Mouse (Mus musculus): ENCODE measurements around the gene Map7d1. TPM values are rescaled to one million over a fixed set of nuclear protein-coding genes. Genes with fewer than 3 reads are reported as not detected.

Map7d1 gene
- polyA plus RNA-seq, 1 experiment from 2014 or later, result 90.3 TPM

GRCm38 (mm10) chr4:126204661-126205230, 51.4 kb downstream of the Map7d1 start:
- Histone ChIP-seq H3K4me1 (replicated peaks) (peaks cover 32% of the 10 kb centered on the region), H3K27me3 (no peaks in the 10 kb centered on the region), H3K4me3 (no peak overlapping the region), H3K27ac (replicated peaks) (no peak overlapping the region), H3K9ac (no peak overlapping the region), H3K9me3 (no peaks in the 10 kb centered on the region), H3K4me2 (no peak overlapping the region), H3K36me3 (no peaks in the 10 kb centered on the region)
- WGBS, result 88% methylated on average over 12 of the region's 12 CpGs
- ATAC-seq (ENCODE audit: low read depth), result no peak

GRCm38 (mm10) chr4:126204016-126204415, 52.1 kb downstream of the Map7d1 start:
- Histone ChIP-seq H3K9ac (no peak overlapping the region), H3K4me1 (replicated peaks) (peaks cover 39% of the 10 kb centered on the region), H3K36me3 (no peaks in the 10 kb centered on the region), H3K27ac (replicated peaks) (0 out of 2 replicates have a peak overlapping the region, but pooled peaks have one; percentile 96), H3K4me2 (no peak overlapping the region), H3K27me3 (no peaks in the 10 kb centered on the region), H3K9me3 (no peaks in the 10 kb centered on the region), H3K4me3 (no peak overlapping the region)
- WGBS, result 81% methylated on average over 8 of the region's 8 CpGs
- no peak for ATAC-seq (ENCODE audit: low read depth)

GRCm38 (mm10) chr4:126203336-126203895, 52.7 kb downstream of the Map7d1 start:
- H3K4me1 ChIP-seq (replicated peaks), result peaks cover 45% of the 10 kb centered on the region
- no peak for ATAC-seq (ENCODE audit: low read depth)
- no peaks in the 10 kb centered on the region for H3K36me3 ChIP-seq
- 74% methylated on average over 10 of the region's 10 CpGs for WGBS
- peak overlapping the region; percentile 62 for H3K4me2 ChIP-seq
- peak overlapping the region; percentile 96 for H3K27ac ChIP-seq (replicated peaks)
- no peaks in the 10 kb centered on the region for H3K27me3 ChIP-seq
- peak overlapping the region; percentile 81 for H3K4me3 ChIP-seq
- no peaks in the 10 kb centered on the region for H3K9me3 ChIP-seq
- peak overlapping the region; percentile 75 for H3K9ac ChIP-seq

- under 1% methylated on average over 71 of the region's 75 CpGs for WGBS
- H3K4me1 ChIP-seq (replicated peaks), result peaks cover 52% of the 10 kb centered on the region
Measured at GRCm38 (mm10) chr4:126202303-126203181, 53.6 kb downstream of the Map7d1 start, which contains the start of gene Thrap3. TSS of gene Thrap3 (minus strand) at chr4:126202760.

GRCm38 (mm10) chr4:126201514-126202302, 54.4 kb downstream of the Map7d1 start:
- Histone ChIP-seq H3K4me3 (peak overlapping the region; percentile 81), H3K9me3 (no peaks in the 10 kb centered on the region), H3K36me3 (no peaks in the 10 kb centered on the region), H3K27ac (replicated peaks) (peak overlapping the region; percentile 96), H3K9ac (peak overlapping the region; percentile 83), H3K4me1 (replicated peaks) (peaks cover 53% of the 10 kb centered on the region), H3K27me3 (no peaks in the 10 kb centered on the region), H3K4me2 (peak overlapping the region; percentile 65)
- ATAC-seq (ENCODE audit: low read depth), result no peak
- WGBS, result 1% methylated on average over 28 of the region's 28 CpGs

More at GRCm38 (mm10) chr4:126202303-126203181, 53.6 kb downstream of the Map7d1 start, which contains the start of gene Thrap3:
- Histone ChIP-seq H3K27ac (replicated peaks) (peak within 1 kb of the TSS; percentile 96), H3K27me3 (no peaks in the 10 kb centered on the region), H3K4me2 (peak within 1 kb of the TSS; percentile 65), H3K9me3 (no peaks in the 10 kb centered on the region), H3K4me3 (peak within 1 kb of the TSS; percentile 81), H3K36me3 (no peaks in the 10 kb centered on the region), H3K9ac (peak within 1 kb of the TSS; percentile 83)
- peak; percentile 100 for ATAC-seq (ENCODE audit: low read depth)

- WGBS, result 75% methylated on average over 2 of the region's 2 CpGs
- peak overlapping the region; percentile 83 for H3K9ac ChIP-seq
- no peak for ATAC-seq (ENCODE audit: low read depth)
Measured at GRCm38 (mm10) chr4:126200656-126201055, 55.5 kb downstream of the Map7d1 start.

GRCm38 (mm10) chr4:126200036-126200435, 56.1 kb downstream of the Map7d1 start:
- 71% methylated on average over 1 of the region's 1 CpGs for WGBS

More at GRCm38 (mm10) chr4:126200656-126201055, 55.5 kb downstream of the Map7d1 start:
- Histone ChIP-seq H3K27me3 (no peaks in the 10 kb centered on the region), H3K9me3 (no peaks in the 10 kb centered on the region), H3K4me3 (peak overlapping the region; percentile 81), H3K27ac (replicated peaks) (no peak overlapping the region), H3K36me3 (no peaks in the 10 kb centered on the region), H3K4me1 (replicated peaks) (peaks cover 53% of the 10 kb centered on the region), H3K4me2 (peak overlapping the region; percentile 65)

GRCm38 (mm10) chr4:126199556-126199955, 56.6 kb downstream of the Map7d1 start:
- H3K4me1 ChIP-seq (replicated peaks), result peaks cover 53% of the 10 kb centered on the region
- no peaks in the 10 kb centered on the region for H3K36me3 ChIP-seq
- 88% methylated on average over 6 of the region's 6 CpGs for WGBS
- H3K9ac ChIP-seq, result no peak overlapping the region
- ATAC-seq (ENCODE audit: low read depth), result no peak
- H3K27ac ChIP-seq (replicated peaks), result no peak overlapping the region
- no peak overlapping the region for H3K4me3 ChIP-seq
- H3K27me3 ChIP-seq, result no peaks in the 10 kb centered on the region
- peak overlapping the region; percentile 65; the same call in 1 of the 2 replicates for H3K4me2 ChIP-seq
- H3K9me3 ChIP-seq, result no peaks in the 10 kb centered on the region

More at GRCm38 (mm10) chr4:126200036-126200435, 56.1 kb downstream of the Map7d1 start:
- H3K9me3 ChIP-seq, result no peaks in the 10 kb centered on the region
- peak overlapping the region; percentile 65 for H3K4me2 ChIP-seq
- peak overlapping the region; percentile 81 for H3K4me3 ChIP-seq
- H3K27ac ChIP-seq (replicated peaks), result no peak overlapping the region
- H3K36me3 ChIP-seq, result no peaks in the 10 kb centered on the region
- no peaks in the 10 kb centered on the region for H3K27me3 ChIP-seq
- H3K9ac ChIP-seq, result peak overlapping the region; percentile 83; the same call in 1 of the 2 replicates
- peaks cover 53% of the 10 kb centered on the region for H3K4me1 ChIP-seq (replicated peaks)
- ATAC-seq (ENCODE audit: low read depth), result no peak

- H3K4me1 ChIP-seq (replicated peaks), result peaks cover 41% of the 10 kb centered on the region
- H3K4me2 ChIP-seq, result no peak overlapping the region
- H3K4me3 ChIP-seq, result no peak overlapping the region
- WGBS, result 70% methylated on average over 3 of the region's 3 CpGs
- H3K36me3 ChIP-seq, result peaks cover 16% of the 10 kb centered on the region
- ATAC-seq (ENCODE audit: low read depth), result no peak
- H3K9ac ChIP-seq, result no peak overlapping the region
- H3K27ac ChIP-seq (replicated peaks), result no peak overlapping the region
- H3K27me3 ChIP-seq, result no peaks in the 10 kb centered on the region
- no peaks in the 10 kb centered on the region for H3K9me3 ChIP-seq
Measured at GRCm38 (mm10) chr4:126197485-126197884, 58.7 kb downstream of the Map7d1 start.

GRCm38 (mm10) chr4:126194916-126195315, 61.2 kb downstream of the Map7d1 start:
- ATAC-seq (ENCODE audit: low read depth), result no peak
- Histone ChIP-seq H3K36me3 (peaks cover 25% of the 10 kb centered on the region), H3K4me1 (replicated peaks) (peaks cover 23% of the 10 kb centered on the region), H3K9me3 (no peaks in the 10 kb centered on the region), H3K4me3 (no peak overlapping the region), H3K27me3 (no peaks in the 10 kb centered on the region), H3K4me2 (no peak overlapping the region), H3K9ac (no peak overlapping the region), H3K27ac (replicated peaks) (no peak overlapping the region)
- 98% methylated on average over 4 of the region's 4 CpGs for WGBS

GRCm38 (mm10) chr4:126194216-126194615, 61.9 kb downstream of the Map7d1 start:
- H3K4me3 ChIP-seq, result no peak overlapping the region
- no peak overlapping the region for H3K27ac ChIP-seq (replicated peaks)
- H3K4me2 ChIP-seq, result no peak overlapping the region
- peaks cover 16% of the 10 kb centered on the region for H3K4me1 ChIP-seq (replicated peaks)
- H3K9me3 ChIP-seq, result no peaks in the 10 kb centered on the region
- no peaks in the 10 kb centered on the region for H3K27me3 ChIP-seq
- no peak for ATAC-seq (ENCODE audit: low read depth)
- peaks cover 25% of the 10 kb centered on the region for H3K36me3 ChIP-seq
- H3K9ac ChIP-seq, result no peak overlapping the region

Data from neural tube, embryonic 13.5 days (tissue).